Mouse (Mus musculus): ENCODE data around the gene Rfx8.

- TF ChIP-seq CTCF (conservative IDR thresholded peaks at IDR 0.05; ENCODE audit: insufficient read depth, insufficient read length, low read depth, low read length), result no peak
- no peak for TF ChIP-seq POLR2A (IDR thresholded peaks at IDR 0.05; ENCODE audit: low read depth, low read length)
These were observed 92.2 kb downstream of the Rfx8 start for GRCm38 (mm10) chr1:39628606-39629005.
